Mouse (Mus musculus): Measurements from ENCODE around the gene H2-M10.1.
"Not testable (repeated sequence)": the region's sequence is repeated elsewhere in the genome, so short reads cannot be mapped to it uniquely, and the experiment has no call there.

The H2-M10.1 gene

DNA sequence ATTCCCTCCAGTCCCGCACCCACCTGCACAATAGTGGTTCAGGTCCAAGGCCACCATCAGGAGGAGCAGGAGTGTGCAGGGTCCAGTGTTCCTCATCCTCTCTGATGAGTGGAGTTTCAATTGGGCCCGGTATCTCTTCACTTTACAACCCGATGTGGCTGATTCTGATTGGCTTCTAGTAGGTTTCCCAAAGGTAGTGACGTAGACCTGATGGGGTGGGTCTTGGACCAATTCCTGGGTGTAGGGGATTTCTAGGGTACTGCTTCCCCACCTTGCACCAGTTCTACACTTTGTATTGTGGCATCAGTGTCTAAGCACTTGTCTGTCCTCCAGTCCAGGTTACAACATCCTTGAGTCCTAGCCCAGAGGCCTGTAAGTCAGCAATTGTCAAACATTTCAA, at the start of gene H2-M10.1:
Gene H2-M10.1, minus strand, starts transcription at position 101 of the 400 bp plus-strand sequence.
- DNase-seq (ENCODE audit: low read depth) = no peak

DNA sequence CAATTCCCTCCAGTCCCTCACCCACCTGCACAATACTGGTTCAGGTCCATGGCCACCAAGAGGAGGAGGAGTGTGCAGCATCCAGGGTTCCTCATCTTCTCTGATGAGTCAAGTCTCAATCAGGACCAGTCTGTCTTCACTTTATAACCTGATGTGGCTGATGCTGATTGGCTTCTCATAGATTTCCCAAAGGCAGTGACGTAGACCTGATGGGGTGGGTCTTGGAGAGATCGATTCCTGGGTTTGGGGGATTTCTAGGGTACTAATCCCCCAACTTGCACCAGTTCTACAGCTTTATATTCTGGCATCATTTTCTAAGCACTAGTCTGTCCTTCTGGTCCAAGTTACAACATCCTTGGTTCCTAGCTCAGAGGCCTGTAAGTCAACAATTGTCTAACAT, 42.4 kb upstream of the H2-M10.1 start, which contains the start of gene H2-M10.3:
Gene H2-M10.3, minus strand, starts transcription at position 101 of the 400 bp plus-strand sequence.
- DNase-seq (ENCODE audit: low read depth) = not testable (repeated sequence)

DNA sequence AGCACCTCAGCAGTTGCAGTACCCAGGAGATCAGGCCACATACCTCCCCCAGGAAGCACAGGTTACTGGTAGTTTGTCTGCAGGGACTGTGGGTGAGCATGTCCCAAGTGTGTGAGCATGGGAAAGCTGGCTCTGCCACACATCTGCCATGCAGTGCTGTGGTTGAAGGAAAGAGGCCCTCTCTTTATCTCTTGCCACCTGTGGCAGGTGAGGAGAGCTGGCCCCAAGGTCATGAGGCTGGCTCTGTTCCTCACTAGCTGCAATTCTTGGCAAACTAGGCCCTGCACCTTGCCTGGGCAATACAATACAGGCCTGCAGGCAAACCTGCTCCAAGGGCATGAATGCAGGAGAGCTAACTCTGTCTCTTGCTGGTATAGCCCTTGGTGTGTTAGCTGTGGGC, 36.4 kb upstream of the H2-M10.1 start:
- not testable (repeated sequence) for DNase-seq (ENCODE audit: low read depth)

DNA sequence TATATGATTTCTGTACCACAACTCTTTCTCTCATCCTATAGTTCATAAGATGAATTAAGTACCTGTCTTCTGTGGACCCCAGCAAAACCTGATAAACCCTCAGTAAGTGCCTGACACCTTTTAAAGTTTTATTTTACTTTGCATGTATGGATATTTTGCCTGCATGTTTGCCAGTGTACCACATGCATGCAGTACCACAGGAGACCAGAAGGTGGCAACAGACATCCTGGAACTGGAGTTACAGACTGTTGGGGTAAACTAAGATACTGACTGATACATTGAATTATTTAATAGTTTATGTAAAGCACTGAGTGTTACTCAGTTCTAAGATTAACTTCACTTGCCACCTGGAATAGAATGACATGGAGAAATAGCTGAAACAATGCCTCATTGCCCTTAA, 31.6 kb upstream of the H2-M10.1 start:
- peak; percentile 76 for DNase-seq (ENCODE audit: low read depth)

DNA sequence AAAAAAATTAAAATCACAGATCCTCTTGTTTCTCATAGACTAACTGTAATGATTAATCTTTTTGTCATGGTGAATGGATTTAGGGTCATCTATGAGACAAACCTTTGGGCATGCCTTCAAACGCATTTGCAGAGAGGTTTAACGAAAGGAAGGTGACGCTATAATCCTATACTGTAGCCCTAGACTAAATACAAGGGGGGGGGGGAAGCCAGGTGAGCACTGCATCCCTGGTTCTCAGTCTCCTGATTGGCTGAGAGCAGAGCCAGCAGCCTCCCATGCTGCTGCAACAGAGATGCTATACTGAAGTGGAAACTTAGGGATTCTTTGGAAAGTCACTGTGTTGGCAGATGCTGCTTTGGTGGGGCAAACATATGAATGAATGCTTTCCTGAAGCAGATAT, 29.8 kb upstream of the H2-M10.1 start:
- DNase-seq (ENCODE audit: low read depth) = no peak

DNA sequence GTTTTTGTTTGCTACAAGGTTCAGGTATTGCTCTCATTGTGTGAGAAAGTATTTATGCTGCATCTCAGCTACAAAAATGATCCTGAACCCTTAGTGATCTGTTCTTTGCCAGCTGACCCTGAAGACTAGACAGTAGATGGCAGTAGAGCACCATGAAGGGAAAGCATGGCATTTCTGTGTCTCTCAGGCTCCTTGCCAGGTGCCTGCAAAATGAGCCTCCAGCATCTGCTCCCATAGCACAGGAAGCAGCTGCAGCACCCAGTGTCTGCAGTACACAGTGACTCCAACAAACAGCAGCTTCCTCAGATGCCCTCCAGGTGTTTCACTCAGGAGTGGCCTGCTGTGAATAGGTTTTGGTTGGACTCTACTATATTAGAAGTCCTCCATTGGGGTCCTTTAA, 29.4 kb upstream of the H2-M10.1 start:
- peak; percentile 76 for DNase-seq (ENCODE audit: low read depth)

DNA sequence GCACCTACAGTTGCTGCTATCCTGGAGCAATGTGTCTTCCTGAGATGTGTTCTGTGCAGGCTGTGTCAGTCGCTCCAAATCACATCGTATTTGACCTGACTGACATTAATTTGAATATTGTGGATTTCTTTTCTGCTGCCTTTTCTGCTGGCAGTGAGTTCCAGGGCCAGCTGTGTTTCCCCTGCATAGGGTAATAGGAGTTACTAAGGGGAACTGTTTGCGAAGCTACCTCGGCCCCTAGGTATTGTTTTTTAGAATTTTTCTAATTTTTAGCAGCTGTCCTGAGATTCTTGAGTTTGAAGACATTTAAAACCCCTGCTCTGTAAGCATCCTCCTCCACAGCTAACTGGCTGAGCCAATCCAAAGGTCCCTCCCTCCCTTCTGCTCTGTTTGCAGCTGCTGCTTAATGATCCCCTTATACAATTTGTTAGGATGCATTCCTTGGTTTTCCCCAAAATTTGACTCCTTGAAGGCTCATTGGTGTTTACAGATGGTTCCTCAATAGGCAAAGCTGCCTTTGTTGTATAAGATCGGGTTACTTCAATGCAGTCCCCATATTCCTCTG, 10.2 kb downstream of the H2-M10.1 start:
- no peak for DNase-seq (ENCODE audit: low read depth)

DNA sequence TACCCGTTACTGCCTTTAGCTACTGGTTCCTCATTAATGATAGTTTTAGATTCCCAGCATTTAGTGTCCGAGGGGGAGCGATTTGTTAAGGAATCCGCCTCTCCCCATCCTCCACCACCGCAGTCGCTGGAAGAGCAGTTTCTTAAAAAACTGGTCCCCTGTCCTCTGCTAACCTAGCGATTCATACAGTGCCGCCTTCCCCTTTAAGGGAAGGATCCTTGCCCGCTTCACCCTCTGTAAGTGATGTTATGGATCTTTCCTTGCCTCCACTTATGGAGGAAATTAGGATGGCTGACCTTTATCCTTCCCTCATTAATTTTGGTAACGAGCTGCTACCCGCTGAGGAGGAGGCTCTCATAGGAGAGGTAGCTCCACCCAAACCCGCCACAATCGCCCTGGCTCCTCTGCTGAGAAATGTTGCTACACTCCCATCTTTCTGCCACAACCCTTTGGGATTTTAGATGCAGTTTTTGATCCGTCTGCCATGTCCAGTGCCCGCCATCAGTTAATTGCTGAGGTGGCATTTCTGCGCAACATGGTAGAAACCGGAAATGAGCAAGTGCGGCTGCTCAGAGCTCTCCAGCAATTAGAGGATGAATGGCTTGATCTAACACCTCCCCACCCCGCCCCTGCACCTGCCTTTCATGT, 10.8 kb downstream of the H2-M10.1 start:
- DNase-seq (ENCODE audit: low read depth) = peak; percentile 47

DNA sequence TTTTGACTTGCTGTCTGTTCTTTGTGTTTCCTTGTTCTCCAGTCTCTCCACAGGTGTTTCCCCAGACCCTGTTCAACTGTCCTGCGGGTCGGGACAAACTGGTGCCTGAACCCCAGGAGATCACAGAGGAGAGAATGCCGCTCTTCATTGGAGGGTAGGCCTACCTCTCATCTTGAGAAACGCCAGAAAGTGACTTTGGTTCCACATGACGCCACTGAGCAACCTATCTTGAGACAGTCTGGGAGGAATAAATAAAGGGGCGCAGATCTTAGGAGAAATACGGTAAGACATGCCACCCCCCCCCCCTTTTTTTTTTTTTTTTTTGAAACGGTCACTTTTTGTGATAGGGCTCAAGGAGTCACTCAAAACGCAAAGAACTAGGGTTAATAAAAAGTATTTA, 11.4 kb downstream of the H2-M10.1 start:
- peak; percentile 52 for DNase-seq (ENCODE audit: low read depth)

DNA sequence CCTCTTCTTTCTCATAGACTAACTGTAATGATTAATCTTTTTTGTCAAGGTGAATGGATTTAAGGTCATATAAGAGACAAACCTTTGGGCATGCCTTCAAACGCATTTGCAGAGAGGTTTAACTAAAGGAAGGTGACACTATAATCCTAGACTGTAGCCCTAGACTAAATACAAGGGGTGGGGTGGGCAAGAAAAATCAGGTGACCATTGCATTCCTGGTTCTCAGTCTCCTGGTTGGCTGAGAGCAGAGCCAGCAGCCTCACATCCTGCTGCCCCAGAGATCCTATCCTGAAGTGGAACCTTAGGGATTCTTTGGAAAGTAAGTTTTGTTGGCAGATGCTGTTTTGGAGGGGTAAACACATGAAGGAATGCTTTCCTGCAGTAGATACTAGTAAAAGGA, 16.7 kb downstream of the H2-M10.1 start:
- DNase-seq (ENCODE audit: low read depth) = no peak

DNA sequence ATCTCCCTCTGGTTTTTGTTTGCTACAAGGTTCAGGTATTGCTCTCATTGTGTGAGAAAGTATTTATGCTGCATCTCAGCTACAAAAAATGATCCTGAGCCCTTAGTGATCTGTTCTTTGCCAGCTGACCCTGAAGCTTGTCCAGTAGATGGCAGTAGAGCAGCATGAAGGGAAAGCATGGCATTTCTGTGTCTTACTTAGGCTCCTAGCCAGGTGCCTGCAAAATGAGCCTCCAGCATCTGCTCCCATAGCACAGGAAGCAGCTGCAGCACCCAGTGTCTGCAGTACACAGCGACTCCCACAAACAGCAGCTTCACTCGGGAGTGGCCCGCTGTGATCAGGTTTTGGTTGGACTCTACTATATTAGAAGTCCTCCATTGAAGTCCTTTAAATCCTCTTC, 17.1 kb downstream of the H2-M10.1 start:
- DNase-seq (ENCODE audit: low read depth) = peak; percentile 86

DNA sequence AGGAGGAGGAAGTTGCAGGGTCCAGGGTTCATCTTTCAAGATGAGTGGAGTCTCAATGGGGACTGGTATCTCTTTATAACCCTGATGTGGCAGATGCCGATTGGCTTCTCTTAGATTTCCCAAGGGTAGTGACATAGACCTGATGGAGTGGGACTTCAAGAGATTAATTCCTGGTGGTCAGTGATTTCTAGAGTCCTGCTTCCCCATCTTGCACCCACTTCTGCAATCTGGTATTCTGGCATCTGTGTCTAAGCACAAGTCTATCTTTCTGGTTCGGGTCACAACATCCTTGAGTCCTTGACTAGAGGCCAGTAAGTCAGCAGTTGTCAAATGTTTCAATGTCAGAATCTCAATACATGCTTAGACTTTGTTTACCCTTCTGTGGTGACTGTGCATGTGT, 39.6 kb downstream of the H2-M10.1 start, which contains the start of gene H2-M10.2:
Gene H2-M10.2, minus strand, starts transcription at position 101 of the 400 bp plus-strand sequence.
- no peak for DNase-seq (ENCODE audit: low read depth)

DNA sequence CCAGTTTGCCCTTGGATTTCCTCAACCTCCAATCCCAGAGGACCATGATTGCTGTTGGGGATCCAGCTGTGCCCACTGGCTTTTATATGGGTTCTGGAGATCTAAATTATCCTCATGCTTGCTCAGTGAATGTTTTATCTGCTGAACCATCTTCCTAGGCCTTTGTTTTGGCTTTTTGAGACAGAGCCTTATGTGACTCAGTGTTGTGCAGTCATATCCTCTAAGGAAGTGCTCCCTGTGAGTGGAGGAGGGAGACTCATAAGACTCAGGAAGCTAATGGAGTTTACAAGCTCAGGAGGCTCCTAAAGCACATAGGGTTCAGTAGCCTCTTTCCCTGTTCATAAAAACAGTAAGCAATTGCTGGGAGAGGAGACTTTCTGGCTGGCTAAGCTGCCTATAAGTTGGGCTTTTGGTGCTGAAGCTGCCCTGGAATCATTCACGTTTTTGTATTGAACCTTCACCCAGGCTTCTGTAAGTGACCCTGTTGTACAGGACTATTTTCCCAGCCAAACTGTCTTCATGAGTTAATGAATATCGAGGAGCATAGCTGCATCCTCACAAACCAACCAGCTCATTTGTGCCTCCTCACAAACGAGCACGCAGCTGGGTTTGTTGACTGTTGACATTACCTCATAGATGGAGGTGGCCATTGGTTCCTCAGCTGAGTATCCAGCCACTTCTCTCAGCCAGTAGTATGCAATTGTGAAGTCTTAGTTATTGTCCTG, 44.3 kb downstream of the H2-M10.1 start:
- no peak for DNase-seq (ENCODE audit: low read depth)

DNA sequence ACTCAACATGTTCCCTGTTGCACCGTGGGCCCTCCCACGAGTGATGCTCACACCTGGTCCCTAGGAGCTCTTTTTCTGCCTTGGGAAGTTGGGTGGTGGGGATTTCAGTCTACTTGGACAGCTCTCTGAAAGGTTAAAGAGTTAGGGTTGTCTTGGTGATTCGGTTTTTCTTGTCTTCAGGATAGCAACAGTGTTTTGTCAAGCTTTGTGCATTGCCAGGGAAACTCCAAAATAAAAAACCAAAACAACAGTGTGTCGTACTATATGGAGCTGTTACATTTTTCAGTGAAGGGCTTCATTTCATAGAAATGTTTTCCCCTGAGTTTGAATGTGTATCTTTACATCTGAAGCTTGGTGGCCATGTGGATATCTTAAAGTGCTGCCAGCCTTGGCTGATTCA, 51.2 kb downstream of the H2-M10.1 start:
- DNase-seq (ENCODE audit: low read depth) = no peak

DNA sequence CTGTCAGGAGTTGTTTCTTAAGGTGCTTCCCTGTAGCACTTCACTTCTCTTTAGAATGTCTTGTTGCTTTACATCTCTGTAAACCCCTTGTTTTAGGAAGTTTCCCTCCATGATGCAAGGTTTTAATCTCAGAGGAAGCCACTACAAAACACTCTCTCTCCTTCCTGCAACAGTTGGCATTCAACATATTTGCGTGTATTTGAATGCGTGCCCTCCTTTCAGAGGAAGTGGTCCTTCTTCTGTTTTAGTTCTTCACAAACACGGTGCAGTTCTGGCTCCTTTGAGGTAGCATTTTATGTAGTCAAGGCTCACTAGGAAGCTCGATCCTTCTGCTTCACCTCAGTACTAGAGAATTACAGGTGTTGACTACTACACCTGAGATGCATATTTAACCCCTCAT, 52.2 kb downstream of the H2-M10.1 start:
- DNase-seq (ENCODE audit: low read depth) = no peak

Measured in NIH3T3 (cell line).